Mouse (Mus musculus) cerebellum, adult 9-10 months (tissue): ENCODE measurements around the gene Atrnl1.
"Not testable (repeated sequence)": the region's sequence is repeated elsewhere in the genome, so short reads cannot be mapped to it uniquely, and the experiment has no call there.

Experiments used
- DNase-seq: peaks from one replicate; pipeline ENCODE4 v3.0.0; 2022

Atrnl1 gene

DNA sequence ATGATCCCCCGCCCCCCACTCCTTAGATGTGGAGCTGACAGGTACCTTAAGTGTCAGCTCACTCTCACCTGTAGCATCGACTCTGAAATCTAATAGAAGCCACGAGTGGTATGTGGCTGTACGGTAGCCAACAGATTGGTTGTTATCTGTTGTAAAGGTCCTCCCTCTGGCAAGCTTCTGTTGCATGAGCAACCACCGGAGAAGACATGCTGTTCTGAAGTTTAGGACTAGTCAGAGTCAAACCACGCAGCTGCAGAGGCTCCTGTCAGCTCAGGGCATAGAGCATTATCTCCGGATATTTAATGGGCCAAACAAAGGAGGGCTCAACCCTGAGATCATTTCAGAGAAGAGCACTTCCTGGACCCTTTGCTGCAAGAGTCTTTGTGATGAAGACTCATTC is 222.2 kb downstream of the Atrnl1 start:
- DNase-seq: no peak

DNA sequence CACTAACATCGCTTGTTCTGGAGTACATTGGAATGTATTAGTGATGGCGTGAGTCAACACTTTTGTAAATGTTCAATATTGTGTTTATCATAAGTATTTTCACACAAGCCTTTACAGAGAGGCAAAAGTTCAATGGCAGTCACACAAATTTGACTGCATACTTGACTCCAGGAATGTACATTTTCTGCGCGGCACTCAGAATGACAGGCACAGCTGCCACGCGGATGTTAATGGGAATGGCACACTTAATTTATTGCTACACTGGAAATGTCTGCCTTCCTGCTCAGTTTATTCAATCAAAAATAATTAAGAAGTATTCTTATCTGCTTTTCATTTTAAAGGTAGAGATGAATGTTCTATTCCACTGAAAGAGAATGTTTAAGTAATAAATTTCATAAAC is 227.0 kb downstream of the Atrnl1 start:
- no peak for DNase-seq

DNA sequence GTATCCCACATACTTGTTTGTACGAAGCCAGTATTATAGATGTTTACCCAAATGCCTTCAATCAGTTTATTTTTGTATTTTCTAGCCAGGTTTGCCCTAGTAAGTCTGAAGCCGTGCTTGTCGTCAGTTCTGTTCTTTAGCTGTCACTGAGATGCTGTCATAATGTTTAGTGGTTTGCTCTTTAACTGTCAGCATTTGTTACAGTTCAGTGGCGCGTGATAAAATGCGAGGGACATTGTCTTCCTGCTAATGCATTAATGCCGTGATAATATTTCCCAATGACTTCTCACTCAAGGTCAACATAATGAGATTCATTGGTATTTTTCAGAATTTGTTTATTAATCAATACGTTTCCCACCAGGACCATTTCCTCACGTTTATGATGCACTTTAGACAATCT is 227.7 kb downstream of the Atrnl1 start:
- no peak for DNase-seq

DNA sequence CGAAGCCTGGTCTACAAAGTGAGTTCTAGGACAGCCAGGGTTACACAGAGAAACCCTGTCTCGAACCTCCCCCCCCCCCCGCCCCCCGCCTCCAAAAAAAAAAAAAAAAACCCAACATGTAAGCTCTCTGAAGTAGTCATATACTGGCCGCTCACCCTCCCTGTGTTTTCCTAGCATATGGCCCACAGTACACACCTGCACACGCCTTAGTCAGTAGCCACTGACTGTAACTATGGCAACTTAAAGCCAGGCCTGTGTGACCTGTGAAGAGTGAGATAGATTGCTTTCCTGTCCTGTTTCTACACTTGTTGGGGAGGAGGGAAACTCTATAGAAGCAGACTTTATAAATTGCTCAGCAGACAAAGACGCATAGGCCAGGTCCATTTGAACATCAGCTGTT is 239.1 kb downstream of the Atrnl1 start:
- no peak for DNase-seq

DNA sequence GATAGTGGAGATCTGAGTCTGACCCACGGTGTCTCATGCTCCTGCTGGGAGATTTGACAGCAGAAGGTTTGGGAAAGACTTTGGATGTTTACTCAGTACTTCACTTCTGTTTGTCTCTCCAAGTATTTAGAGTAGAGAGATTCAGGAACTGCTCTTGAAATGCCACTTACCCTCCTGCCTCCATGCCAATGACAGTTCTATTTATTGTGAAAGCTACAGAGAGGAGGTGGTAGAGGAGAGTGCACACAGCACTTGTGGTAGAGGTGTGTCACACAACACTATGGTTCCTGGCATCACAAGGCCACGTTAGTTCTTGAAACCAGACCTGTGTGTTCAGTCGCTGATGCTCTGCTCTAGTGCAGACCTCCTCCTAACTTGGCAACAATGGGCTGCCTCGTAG is 257.5 kb downstream of the Atrnl1 start:
- DNase-seq: no peak

DNA sequence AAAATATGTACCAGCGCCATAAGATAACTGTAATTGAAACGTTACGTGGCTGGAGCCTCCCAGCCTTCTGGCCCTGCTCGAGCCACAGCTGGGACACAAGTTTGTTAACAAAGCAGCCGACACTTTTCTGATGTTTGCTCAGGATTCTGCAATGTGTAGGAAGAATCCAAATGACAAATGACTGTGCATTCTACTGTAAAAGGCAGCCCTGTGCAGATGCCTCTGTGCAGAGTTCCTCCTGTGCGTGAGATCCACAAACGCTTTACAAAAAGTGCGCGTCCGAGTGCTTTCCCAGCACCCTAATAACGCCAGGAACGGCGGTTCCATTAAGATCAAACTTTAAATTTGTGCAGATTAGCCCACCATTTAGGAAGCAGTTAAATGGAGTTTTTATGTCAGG is 260.0 kb downstream of the Atrnl1 start:
- DNase-seq: no peak

DNA sequence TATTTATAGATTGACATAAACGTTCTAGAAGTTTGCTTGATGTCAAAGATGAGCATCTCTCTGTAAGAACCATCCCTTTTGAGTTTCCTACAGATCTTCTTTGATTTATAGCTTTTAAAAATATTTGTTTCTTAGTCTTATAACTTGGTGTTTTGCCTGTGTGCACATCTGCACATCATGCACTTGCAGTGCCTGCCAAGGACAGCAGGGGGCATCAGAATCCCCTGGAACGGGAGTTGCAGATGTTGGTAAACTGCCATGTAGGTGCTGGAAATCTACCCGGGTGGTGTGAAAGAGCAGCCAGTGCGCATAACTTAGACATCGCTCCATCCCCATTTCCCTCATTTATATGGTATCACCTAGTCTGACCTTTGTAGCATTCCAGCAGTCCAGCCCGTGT is 265.2 kb downstream of the Atrnl1 start:
- DNase-seq: no peak

DNA sequence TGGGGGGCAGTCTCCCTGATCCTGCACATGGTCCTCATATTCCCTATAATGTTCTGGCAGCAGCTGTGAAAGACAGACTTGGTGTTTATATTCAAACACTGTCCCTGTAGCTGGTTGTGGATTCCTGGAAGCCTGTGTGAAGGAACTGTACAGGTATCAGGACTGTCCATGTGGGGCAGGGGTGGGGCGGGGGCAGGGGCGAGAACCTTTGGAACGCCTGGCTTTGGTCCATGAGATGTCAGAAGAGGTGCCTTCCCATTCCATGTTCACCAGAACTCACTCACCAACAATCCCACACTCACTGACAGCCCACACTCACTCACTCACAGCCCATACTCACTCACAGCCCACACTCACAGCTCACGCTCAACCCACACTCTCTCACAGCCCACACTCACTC is 266.5 kb downstream of the Atrnl1 start:
- DNase-seq: no peak

DNA sequence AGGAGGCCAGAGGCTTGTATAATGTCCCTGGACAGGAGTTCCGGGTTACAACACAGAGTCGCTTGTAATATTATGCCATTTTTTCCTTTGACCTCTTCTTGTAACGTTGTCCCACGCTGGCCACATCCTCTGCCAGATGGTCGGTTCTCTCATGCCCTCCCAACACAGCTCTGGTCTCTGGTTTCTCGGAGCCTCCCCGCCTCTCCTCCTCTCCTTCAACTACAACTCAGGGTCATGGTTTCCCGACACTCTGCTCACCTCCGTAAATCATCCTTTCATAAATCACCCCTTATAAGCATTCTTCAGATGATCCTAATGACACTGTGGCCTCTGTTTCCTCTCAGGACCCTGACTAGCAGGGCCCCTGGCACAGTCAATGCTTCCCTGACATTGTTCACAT is 267.7 kb downstream of the Atrnl1 start:
- DNase-seq: no peak

DNA sequence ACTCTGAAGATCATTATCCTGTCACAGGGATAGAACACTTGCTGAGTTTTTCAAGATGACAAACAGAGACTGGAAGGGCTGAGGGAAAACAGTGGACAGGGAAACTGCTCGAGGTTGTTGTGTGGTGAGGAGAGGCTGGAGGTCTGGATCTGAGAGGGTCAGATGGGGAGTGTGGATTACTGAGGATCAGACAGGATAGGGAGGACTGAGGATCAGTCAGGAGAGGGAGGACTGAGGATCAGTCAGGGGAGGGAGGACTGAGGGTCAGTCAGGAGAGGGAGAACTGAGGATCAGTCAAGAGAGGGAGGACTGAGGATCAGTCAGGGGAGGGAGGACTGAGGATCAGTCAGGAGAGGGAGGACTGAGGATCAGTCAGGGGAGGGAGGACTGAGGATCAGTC is 269.0 kb downstream of the Atrnl1 start:
- DNase-seq: not testable (repeated sequence)

DNA sequence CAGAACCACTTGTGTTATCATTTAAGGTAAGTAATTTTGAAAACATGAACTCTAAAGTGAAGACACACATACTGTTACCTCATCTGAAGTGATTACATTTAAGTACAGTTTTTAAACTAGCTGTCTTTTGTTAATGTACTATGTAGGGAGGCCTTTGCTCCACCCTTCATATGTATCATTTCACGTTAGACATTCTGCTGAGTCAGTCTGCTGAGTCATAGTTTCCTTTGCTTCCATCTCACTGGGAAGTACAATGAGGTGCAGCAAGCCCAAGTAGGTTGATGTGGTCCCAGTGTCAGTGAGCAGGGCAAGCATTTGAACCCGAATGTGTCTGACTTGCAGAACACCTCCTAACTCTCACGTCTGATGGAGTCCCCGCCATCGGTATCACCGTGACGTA is 271.1 kb downstream of the Atrnl1 start:
- no peak for DNase-seq

DNA sequence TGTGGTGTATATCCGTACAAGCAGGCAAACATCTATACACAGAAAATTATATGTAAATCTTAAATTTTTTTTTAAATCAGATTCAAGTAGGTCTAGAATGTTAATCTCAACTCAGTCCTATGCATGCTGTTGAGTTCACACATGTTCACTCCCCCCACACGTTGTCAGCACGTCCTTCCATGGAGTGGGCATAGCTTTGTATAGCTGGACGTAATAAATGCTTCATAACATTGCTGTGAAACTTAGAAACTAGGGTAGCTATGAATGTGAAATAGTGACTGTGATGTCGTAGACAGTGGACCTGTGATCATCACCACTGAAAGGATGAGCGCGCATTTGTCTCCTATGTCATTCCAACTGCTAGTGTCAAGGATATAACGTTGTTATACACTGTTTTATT is 278.0 kb downstream of the Atrnl1 start:
- DNase-seq: no peak

DNA sequence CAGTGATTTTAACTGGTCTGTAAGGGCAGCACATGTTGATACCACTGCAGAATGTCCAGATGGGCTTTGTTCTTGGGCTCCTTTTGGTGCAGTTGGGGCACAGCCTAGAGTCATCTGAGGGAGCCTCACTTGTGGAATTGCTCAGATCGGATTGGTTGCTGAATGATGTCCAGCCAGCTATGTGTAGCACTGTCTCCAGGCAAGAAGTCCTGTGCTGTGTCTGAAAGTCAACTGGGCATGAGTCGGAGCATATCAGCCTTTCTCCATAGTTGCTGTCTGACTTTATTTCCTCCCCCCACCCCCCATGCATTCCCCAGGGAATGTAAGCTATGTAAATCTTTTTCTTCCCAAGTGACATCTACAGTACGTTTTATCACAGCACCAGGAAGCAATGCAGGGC is 278.9 kb downstream of the Atrnl1 start:
- DNase-seq: no peak

DNA sequence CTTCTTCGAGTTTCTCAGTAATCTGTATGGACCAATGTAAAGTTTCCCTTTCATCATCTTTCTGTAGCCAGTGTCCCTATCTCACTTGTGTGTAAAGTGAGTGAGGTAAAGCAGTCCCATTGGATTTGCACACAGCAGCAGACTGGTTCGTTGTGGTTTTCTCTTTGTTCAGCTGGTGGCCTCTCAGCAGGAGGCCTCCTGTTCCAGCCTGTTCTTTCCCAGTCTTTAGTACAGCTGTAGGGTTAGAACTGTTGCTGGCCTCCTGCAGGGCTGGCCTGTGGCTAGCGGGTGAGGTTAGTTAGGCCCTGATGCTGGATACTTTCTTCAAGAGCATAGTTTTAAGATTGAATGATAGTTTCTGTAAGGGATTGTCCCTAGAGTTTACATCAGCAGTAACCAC is 280.1 kb downstream of the Atrnl1 start:
- no peak for DNase-seq

DNA sequence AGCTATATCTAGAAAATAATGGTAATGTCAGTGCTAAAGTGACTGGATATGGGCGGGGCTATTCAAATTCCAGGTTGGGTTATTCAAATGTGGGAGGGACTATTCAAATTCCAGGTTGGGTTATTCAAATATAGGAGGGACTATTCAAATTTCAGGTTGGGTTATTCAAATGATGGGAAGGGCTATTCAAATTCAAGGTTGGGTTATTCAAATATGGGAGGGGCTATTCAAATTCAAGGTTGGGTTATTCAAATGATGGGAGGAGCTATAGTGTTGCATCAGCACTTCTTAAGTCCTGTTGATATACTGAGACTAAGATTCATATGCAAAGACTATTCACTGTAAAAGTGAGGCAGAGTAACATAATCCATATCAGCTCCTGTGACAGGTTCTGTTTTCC is 283.4 kb downstream of the Atrnl1 start:
- no peak for DNase-seq

DNA sequence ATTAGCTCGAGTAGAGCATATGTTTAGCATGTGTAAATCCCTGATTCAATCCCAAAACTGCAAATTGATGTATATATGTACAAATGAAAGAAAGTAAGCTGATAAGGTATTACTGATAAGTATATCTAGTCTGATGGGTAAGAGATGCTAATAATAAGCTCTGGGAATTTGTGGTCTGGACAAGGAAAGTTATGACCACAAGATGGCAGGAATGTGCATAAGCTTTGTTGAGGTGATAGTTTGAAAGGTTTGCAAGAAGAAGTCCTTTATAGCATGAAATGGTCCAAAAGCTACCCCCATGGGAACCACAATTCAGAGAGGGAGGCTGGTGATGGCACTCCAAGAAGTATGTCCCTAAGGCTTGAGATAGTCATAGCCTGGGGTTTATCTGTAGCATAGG is 289.2 kb downstream of the Atrnl1 start:
- DNase-seq: no peak

DNA sequence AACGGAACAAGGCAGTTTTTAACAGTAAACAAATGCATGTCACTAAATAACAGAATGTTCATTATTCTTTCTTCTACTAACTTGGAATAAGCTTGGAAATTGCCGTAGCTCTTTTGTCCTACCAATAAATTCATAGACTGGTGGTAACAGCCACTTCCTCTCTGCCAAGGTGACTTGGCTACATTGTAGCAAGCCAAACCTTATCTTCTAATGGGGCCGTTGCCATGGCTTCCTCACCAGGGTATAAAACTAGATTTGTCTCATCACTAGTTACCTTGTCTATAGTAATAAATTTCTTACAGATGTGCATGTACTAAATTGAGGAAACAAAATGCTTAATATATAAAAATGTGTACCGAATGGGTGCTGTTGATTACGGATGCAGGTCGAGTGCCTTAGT is 298.6 kb downstream of the Atrnl1 start:
- no peak for DNase-seq

DNA sequence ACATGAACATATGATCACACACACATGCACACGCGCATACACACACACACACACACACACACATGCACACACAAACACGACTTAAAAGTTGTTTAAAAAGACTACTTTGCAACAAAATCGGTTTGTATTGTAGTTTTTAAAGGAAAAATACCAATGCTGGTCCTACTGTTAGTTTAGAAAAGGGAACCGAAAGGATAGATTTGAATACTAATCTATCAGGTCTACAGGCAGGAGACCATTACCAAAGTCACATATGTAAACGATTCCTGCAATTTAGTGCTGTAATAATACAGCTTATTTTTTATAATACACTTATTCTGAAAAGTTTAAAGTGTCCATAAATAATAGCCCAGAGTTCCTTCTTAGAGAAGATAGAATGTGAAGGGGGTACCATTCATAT is 299.8 kb downstream of the Atrnl1 start:
- no peak for DNase-seq

DNA sequence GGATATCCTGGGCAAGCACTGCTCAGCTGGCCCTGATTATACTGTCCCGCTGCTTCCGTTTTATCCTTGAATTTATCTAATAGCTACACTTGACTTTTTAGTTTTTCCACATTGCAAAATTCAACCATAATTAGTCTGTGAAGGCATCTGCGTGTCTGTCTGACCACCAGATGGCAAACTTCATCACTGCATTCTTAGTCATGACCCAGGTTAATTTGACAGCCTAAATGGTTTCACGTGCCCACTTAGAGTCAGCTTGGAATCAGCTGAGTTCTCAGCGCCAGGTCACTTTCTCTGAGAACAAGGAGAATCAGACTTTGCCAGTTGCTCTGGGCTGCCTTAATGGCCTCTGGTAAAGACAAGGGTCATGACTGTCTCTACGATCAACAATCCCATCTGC is 305.5 kb downstream of the Atrnl1 start:
- peak; percentile 2 for DNase-seq

DNA sequence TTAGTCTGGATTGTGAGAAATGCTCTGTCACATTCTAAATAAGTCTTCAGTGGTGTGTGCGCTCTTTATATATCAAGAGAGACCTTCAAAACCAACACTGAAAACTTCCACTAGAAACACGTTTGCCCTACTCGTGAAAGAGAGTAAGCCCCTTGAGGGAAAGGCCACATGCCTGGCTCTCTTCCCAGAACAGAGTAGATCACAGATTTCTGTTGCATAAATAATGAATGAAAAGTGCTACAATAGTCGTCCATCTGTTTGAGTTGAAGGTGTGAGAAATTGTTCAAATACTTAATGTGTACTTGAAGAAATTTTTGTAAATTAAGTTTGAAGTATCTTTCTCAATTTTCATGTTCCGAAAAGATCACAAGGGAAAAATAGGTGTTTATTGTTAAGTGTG is 312.2 kb downstream of the Atrnl1 start:
- DNase-seq: no peak

DNA sequence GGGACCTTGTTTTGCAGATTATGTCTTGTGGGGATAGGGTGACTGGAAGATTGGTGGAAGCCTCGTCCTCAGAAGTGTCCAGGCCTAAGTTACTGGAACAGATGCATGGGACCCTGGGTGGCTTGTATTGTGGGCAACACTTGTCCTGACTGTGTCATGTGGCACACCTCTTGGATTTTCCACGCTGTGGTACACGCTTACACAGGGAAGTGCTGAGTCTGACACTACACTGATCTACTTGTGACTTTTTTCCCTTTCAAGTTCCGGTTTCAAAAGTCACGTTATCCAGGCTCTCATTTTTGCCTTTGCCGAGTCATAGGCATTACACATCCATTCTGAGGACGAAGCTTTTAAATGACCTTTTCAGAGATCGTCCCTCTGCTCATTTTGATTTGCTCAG is 314.0 kb downstream of the Atrnl1 start:
- no peak for DNase-seq

DNA sequence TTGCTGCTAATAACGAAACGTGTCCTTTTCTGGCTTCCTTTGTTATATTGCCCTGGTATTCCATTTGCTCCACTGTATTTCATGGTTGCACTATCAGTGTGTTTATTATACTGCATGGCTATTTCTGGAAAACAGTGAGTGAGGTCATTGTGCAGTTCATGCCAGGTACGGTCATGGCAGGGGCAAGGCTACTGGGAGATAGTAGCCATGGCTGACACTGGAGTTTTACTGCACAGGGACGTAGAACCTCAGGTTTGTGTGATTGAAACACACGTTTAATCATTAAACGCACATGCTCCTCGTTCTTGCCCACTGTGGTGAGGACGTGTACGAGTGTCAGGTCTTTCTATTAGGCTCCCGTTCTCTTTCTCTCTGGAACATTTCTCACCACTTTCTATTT is 314.8 kb downstream of the Atrnl1 start:
- DNase-seq: no peak

DNA sequence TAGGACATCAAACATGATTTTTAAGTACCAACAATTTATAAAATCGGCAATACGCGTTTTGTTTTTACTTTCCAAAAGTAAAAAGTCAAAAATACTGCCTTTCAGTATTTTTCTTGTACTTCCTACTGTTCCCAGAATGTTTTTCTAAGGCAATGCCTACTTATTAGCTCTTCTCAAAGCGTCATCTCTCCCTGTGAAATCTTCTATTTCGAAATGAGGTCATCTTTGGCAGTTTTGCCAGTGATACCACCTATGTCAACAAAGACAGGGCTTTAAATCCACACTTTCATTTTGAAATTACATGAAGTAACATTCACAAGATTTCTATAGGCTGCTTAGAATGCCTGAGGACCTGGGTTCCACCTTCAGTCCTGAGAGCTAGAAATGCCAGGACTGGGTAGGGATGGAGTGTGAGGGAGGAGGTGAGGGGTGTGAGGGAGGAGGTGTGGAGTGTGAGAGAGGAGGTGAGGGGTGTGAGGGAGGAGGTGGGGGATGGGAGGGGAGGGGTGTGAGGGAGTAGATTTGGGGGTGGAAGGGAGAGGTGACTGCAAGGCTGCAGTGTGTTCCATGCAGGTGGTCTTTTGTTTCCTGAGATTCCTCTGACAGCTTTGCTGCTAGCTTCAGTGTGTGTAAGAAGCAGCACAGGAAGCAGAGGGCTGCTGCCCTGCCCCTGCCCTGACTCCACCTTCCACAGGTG is 315.5 kb downstream of the Atrnl1 start:
- DNase-seq: no peak

DNA sequence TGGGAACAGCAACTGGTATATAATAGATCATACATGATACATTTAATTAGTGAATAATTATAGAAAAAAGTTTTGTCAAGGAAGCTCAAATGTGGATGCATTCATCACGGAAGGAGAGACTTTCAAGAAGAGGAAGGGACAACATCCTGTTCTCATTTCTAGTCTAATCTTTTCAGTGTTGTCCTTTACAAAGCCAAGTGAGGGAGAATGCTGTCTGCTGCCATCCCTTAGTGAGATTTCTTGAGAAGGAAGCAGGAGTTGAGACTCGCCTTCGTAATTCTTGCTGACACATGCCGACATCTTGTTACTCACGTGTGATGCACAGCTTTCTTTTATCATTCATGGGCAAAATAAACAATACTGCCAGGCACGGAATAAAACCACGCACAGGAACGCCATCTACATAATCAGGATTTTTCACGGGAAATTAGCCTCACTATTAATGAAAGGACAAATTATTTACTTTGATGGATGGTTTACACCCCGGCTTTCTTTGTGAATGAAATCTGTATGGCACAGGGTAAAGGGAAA is 316.2 kb downstream of the Atrnl1 start:
- no peak for DNase-seq
